Mouse (Mus musculus): Measurements from ENCODE around the gene D16Ertd472e.

The D16Ertd472e gene

GRCm38 (mm10) chr16:78576478-78577084, at the start of gene D16Ertd472e:
TSS of gene D16Ertd472e (minus strand) at chr16:78576708.
- DNase-seq: peak; percentile 82

- DNase-seq: no peak
Measured at GRCm38 (mm10) chr16:78622755-78623154, 46.2 kb upstream of the D16Ertd472e start.

GRCm38 (mm10) chr16:78619386-78619785, 42.9 kb upstream of the D16Ertd472e start:
- no peak for DNase-seq

- no peak for DNase-seq
Measured at GRCm38 (mm10) chr16:78617757-78618532, 41.4 kb upstream of the D16Ertd472e start.

- DNase-seq: no peak
Measured at GRCm38 (mm10) chr16:78606202-78606601, 29.7 kb upstream of the D16Ertd472e start.

GRCm38 (mm10) chr16:78598919-78599318, 22.4 kb upstream of the D16Ertd472e start:
- no peak for DNase-seq

- DNase-seq: no peak
Measured at GRCm38 (mm10) chr16:78596381-78596780, 19.9 kb upstream of the D16Ertd472e start.

- no peak for DNase-seq
Measured at GRCm38 (mm10) chr16:78595821-78596220, 19.3 kb upstream of the D16Ertd472e start.

GRCm38 (mm10) chr16:78594154-78594553, 17.6 kb upstream of the D16Ertd472e start:
- DNase-seq: no peak

- DNase-seq: no peak
Measured at GRCm38 (mm10) chr16:78591130-78591529, 14.6 kb upstream of the D16Ertd472e start.

GRCm38 (mm10) chr16:78588821-78589220, 12.3 kb upstream of the D16Ertd472e start:
- DNase-seq: no peak

- DNase-seq: no peak
Measured at GRCm38 (mm10) chr16:78586621-78587020, 10.1 kb upstream of the D16Ertd472e start.

GRCm38 (mm10) chr16:78585664-78586397, 9.3 kb upstream of the D16Ertd472e start:
- no peak for DNase-seq

- DNase-seq: no peak
Measured at GRCm38 (mm10) chr16:78585163-78585562, 8.7 kb upstream of the D16Ertd472e start.

GRCm38 (mm10) chr16:78583968-78584367, 7.5 kb upstream of the D16Ertd472e start:
- DNase-seq: no peak

- no peak for DNase-seq
Measured at GRCm38 (mm10) chr16:78580387-78580786, 3.9 kb upstream of the D16Ertd472e start.

GRCm38 (mm10) chr16:78579386-78579785, 2.9 kb upstream of the D16Ertd472e start:
- peak; percentile 18 for DNase-seq

GRCm38 (mm10) chr16:78577085-78577671, 670 bp upstream of the D16Ertd472e start:
- no peak for DNase-seq

GRCm38 (mm10) chr16:78575852-78576477, 543 bp downstream of the D16Ertd472e start:
- DNase-seq: peak; percentile 40

- no peak for DNase-seq
Measured at GRCm38 (mm10) chr16:78575190-78575851, 1.2 kb downstream of the D16Ertd472e start.

GRCm38 (mm10) chr16:78574241-78574640, 2.3 kb downstream of the D16Ertd472e start:
- no peak for DNase-seq

GRCm38 (mm10) chr16:78573016-78573415, 3.5 kb downstream of the D16Ertd472e start:
- DNase-seq: peak; percentile 11

All from right cerebral cortex, adult 18-20 months (tissue).